Mouse (Mus musculus) neural tube, embryonic 10.5 days (tissue): ENCODE data around the gene Mfsd2a.
A peak's percentile ranks its signal among the peaks of the same experiment; 100 is the strongest.

Experiments used
- DNase-seq: peaks from one replicate; pipeline ENCODE4 v3.0.0-alpha.2; 2017; ENCODE audit warnings: low spot score; ENCODE audit errors: extremely low spot score

Gene Mfsd2a

DNA sequence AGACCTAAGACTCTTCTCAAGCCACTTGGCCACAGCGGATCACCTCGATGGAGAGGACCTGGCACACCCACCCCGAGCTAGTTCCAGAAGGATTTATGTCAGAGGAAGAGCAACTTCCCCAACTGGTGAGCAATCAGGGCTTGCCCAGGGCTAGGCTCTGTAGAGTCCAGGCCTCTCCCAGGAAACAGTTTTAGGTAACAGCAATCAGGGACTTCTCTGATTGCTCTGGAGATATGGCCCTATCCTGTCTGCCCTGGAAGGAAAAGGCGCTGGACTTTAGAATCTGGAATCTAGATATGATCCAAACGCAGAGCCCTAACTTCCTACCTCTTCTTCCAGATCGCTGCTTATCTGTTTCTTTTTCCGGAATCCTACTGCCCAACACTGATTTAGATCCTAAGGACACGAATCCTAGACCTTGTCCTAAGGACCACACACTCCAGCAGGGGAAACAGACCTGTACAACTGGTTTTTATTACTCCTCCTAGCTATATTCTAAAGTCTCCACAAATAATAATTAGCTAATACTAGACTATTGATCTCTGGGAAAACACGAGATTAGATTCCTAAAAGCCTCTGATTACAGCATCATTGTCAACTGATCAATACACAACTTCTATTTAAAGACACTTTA, 25.4 kb downstream of the Mfsd2a start:
- DNase-seq = no peak

DNA sequence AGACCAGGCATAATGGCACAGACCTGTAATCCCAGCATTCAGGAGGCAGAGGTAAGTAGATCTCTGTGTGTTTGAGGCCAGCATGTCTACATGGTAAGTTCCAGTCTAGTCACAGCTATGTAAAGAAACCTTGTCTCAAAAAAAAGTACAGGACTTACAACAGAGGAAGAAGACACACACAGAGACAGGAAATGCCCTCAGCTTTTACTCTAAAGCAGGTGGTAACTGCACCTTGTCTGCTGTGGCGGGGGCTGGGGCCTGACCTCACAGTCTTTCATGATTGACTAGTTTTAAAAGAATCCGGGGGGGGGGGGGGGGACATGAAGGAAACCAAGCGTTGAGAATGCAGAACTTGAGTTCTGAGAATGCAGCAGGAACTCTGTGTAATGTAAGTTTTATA, 27.1 kb downstream of the Mfsd2a start:
- no peak for DNase-seq

DNA sequence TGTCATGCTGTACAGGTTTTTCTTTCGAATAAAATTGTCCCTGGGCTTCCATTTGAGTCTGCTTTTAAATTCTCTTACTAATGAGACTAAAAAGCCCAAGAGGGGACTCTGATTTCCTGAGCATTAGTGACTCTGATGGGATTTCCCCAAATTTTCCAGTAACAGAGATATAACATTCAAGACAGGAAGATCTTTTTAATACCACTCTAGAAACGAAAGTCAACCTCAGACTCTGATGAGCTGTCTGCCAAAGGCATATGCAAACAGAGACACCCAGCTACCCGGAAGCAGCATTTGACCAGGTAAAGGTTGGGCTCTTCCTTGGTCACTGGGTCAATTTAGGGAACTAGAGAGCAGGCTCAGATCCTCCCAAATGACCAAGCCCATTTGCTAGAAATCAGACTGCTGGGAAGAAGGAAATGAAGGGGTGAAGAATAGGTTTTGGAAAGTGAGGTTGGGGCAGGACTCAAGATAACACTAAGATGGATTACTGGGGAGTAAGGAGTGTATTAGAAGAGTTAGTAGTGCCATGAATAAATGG, 27.9 kb downstream of the Mfsd2a start:
- DNase-seq = no peak

DNA sequence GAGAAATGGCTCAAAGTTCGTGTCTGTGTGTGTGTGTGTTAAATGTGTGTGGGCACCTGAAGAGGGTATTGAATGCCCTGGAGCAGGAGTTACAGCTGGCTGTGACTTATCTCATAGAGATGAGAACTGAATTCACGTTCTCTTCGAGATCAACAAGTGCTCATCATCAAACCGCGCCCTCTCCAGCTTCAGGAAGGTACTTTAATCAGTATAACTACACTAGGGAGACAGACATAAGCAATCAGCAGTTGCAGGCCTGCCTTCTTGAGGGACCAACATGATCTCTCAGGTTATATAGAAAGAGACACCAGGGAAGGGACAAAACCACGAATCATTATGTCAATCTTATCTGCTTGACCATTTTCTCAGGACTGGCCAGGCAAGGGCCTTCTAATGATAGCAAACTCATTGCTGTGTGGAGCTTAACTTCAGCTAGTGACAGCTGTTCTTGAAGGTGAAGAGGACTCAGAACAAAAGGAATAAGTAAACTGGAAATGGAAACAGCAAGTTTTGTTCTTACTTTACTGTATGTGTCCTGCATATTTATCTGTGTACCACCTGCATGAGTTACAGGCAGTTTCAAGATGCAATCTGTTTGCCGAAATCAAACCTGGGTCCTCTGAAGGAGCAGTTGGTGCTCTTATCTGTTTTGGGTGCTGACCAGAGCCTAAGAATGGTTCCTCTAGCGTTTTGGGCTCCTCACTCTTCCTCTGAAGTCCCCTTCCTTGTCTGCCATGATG, 28.6 kb downstream of the Mfsd2a start:
- no peak for DNase-seq

DNA sequence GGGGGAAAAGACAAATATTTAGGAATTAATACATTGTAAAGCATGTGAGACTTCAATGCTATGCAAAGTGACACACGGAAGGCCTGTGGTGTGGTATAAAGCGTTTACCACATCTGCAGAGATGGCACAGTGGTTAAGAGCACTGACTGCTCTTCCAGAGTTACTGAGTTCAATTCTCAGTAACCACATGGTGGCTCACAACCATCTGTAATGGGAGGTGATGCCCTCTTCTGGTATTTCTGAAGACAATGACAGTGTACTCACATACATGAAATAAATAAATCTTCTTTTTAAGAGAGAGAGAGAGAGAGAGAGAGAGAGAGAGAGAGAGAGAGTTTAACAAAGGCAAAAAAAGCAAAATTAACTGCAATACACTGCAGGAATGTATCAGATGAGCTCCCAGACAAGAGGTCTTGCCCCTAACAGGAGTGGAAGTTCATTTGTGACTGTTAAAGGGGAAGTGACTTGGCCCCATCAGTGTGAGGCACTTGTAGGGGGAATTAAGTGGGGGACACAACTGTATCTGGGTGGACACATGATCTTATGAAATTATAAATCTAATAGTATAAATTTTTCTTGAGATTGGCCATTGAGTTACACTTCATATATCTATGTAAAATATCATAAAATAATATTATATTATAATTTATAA, 29.9 kb downstream of the Mfsd2a start:
- DNase-seq = no peak

DNA sequence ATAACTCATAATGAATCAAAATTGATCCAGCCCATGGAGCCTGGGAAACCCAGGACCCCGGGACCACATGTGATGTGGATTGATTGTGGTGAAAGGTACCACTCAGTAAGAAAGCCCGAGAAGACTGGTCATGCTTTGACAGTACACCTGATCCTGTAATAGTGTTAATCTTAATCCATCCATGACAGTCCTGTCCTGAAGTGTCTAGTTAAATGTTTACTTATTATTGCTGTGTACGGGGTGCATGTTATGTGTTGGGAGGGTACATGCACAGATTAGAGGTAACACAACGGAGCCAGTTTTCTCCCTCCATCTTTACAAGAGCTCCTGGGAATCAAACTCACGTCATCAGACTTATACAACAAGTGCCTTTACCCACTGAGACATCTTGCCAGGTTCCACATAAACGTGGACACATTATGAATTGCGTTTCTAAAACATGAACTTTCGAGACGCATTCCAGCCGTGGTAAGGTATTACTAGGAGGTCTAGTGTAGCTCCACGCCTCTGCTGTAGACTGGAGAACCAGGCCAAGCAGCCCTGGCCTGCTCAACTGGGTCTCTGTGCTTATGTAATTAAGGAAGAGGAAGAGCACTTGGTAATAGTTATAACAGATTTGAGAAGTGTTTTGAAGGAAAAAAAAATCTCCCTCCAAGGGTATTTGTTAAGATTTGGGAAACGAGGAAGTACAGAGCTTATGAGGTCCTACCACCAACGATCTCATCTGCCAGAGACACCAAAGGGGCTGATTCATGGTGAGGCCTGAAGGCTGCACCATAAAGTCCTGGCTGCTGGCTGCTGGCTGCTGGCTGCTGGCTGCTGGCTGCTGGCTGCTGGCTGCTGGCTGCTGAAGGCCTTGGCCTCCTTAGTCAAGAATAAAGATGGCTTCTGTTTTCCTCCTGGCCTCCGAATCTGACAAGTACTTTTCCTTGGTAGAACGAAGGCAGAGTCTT, 37.3 kb downstream of the Mfsd2a start:
- DNase-seq = no peak

DNA sequence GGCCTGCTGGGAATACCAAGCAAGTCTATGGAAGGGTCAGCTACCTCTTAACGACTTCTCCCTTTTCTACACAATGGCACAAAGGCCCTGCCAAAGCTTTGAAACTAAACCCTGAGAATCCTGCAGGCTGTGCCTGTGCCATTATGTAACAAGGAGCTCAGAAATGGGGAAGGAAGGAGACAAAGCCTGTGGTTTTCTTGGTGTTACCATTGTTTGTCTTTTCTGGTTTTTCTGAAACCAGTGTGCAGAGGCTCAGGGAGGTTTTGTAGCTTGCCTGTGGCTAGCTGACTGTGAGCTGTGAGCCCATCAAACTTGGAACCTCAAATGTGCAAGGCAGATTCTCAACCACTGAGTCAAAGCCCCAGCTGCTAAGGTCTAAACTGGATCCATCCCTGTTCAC, 38.1 kb downstream of the Mfsd2a start:
- no peak for DNase-seq

DNA sequence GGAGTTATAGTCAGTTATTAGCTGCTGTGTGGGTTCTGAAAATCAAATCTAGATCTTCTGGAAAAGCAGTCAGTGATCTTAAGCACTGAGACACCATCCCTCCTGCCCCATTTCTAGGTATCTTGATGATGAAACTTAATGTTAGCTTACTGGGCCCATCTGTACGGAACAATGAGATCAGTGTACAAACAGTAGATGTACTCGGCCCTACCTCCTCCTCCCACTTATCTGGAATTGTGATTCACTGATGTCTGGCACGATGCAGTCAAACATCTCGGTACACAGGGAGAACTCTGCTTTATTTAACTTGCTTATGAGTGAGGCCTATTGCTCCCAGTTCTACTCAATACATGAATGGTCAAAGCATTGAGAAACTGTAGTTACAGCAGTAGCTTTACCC, 45.0 kb downstream of the Mfsd2a start:
- no peak for DNase-seq

DNA sequence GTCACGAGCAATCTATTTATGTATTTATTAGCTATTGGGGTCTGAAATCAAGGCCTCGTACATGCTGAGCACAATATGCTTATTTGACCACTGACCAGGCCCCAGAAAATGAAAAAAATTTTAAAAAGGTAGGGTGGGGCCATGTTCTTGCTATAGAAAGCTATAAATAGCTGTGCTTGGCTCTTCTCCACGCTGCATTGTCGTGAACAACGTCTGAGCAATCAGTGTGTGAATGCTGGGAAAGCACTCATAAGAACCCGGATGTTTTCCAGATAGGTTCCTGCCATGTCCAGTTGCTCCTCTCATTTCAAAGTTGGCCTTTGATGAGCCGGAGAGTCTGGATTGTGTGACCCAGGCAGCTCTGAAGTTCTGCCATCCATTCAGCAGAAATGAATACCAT, 46.8 kb downstream of the Mfsd2a start:
- DNase-seq = no peak

DNA sequence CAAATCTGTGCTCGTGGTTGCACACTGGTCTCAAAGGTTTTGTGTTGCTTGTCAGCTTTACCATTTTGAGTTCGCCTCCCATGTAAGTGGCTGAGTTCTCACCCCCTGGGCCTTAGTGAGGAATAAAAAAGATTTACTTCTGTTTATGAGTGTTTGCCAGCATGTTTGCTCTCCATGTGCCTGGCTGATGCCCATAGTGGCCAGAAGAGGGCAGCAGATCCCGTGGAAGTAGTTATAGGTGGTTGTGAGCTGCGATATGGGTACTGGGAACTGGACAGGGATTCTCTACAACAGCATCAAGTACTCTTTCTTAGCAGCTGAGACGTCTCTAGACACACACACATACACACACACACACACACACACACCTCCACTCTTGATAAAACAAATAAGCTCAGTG, 48.4 kb downstream of the Mfsd2a start:
- DNase-seq = no peak

DNA sequence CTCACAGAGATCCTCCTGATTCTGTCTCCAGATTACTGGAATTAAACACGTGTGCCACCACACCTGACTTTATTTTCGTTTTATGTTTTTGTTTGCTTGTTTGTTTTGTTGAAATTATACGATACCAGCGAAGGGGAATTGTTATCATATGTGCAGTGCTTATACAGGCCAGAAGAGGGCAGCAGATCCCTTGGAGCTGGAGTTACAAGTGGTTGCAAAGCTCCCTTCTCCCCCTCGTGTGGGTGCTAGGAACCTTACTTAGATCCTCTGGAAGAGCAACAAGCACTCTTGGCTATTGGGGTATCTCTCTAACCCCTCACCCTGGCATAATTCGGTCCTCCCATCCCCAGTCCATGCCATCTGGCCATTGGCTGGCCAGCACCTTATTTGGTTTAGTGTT, 50.4 kb downstream of the Mfsd2a start:
- no peak for DNase-seq

DNA sequence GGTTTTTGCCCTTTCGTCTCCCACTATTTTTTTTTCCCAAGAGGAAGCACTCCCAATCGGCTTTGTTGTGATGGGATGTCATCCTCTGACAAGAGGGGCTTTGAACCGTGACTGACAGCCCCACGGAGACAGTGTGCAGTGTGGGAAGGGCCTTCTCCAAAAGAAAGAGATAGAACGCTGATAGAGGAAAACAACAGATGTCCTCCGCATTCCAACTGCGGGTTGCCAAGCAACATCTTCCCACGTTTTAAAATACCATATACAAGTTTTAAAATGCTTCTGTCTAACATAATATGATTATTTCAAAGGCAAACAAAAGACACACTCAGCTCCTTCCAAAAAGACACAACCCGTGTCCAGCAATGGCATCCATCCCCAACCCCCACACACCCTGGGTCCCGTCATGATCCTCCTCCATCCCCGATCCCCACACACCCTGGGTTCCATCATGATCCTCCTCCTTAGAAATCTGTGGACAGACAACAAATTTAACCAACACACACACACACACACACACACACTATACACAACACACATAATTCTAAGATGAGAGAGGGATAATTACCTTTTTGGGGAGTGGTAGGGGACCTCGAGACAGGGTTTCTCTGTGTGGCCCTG, 51.3 kb downstream of the Mfsd2a start:
- DNase-seq = no peak

DNA sequence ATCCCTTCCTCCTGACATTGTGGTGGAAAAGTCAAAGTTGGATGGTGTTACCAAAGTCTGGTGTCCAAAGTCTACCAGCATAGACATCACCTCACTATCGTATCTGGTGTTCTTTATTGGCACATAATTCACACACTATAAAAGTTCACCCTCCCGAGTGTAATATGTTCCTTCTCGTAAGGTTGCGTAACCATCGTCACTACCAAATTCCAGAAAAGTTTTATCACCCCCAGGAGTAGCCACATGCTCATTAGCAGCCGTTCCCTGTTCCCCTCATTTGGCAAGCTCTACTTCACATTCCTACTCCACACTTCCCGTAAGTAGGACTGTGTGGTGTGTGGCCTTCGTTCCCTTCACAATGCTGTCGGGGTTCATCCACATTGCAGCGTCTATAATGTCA, 55.6 kb downstream of the Mfsd2a start:
- no peak for DNase-seq

DNA sequence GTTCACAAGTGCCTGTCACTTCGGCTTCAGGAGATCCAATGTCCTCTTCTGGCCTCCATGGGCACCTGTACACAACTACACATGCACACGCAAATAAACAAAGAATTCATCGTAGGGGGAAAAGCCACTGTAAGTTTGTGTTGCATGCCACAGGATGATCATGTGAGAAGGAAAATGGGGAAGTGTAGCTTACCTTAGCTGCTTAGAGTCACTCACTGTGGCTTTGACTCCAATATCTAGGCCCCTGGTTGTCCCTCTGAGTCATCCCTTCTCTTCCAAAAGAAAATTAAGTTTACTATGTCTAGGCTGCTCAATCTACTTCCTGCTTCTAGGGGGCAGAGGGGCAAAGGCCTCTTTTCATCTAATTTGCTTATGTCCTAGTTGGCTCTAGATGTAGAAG, 57.3 kb downstream of the Mfsd2a start:
- no peak for DNase-seq

DNA sequence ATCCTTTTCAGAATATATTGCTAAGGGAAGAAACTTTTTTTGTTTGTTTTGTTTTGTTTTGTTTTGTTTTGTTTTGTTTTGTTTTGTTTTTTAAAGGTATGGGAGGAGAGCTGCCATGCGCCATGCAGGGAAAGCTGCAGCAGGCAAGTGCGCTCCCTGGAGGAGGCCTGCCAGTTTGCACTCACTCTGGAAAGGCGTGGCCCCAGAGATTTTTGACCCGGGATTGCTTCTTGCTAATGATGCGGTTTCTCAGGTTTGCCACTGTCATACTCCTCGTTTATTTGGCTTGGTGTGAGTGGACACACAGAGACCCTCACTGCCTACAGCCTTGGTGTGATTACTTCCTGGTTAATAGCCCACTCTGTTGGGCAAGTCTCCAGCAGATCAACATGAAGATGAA, 58.8 kb downstream of the Mfsd2a start:
- no peak for DNase-seq

DNA sequence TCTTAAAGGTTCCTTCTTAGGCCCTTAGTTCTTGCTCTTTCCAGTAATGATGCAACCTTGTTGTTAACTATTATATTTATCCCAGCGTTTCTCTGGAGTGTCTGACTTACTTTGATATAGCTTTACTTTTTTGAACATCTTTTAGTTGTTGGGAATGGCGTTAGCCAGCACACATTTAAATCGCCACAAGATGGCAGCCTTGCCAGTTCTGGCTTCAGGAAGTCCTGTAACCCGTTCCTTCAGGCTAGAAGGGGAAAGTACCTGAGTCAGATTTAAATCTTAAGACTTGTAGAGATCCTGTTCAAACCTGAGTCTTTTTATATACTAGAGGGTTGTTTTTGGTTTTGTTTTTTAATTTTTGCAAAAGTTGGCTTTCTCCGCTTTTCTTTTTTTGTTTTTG, 62.7 kb downstream of the Mfsd2a start:
- peak; percentile 59 for DNase-seq

DNA sequence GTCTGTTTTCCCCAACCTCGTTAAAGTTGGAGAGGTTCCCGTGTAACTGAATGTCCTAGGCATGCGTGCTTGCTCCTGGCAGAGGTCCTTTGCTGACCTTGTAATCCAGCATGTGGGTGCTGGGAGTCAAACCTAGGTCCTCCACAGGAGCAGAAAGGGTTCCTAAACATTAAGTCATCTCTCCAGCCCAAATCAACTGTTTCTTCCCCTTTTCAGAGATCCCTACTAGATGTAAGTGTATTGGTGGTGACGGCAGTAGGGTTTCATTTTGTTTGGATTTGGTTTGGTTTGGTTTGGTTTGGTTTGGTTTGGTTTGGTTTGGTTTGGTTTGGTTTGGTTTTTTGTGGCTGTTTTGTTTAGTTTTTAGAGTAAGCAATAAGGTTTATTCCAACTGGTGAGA, 63.2 kb downstream of the Mfsd2a start:
- no peak for DNase-seq
